Mouse (Mus musculus) lung, embryonic 14.5 days (tissue): ENCODE data around the gene Nmnat1. TPM values are rescaled to one million over a fixed set of nuclear protein-coding genes. Genes with fewer than 3 reads are reported as not detected.
A peak's percentile ranks its signal among the peaks of the same experiment; 100 is the strongest.

Experiments used
- ATAC-seq: fragments of 200-750 bp; cut with Nextera tagmentation; 2 replicates; pipeline ENCODE4 v1.8.0; 2017; ENCODE audit warnings: mild to moderate bottlenecking, moderate TSS enrichment, moderate library complexity; ENCODE audit not compliant: insufficient read depth
- DNase-seq: peaks from one replicate; pipeline ENCODE4 v3.0.0-alpha.2; 2015
- H3K27ac ChIP-seq: fragments of 300-500 bp; sonication (generic); 2 replicates; pipeline ENCODE4 v1.5.1; 2014; ENCODE audit warnings: low read depth, mild to moderate bottlenecking, moderate library complexity
- H3K27me3 ChIP-seq: fragments of 300-500 bp; sonication (generic); 2 replicates; pipeline ENCODE4 v1.6.1; 2014; ENCODE audit warnings: low read length, control low read depth; ENCODE audit not compliant: insufficient read depth
- H3K36me3 ChIP-seq: fragments of 300-500 bp; sonication (generic); 2 replicates; pipeline ENCODE4 v1.6.1; 2014; ENCODE audit warnings: control low read depth; ENCODE audit not compliant: insufficient read depth
- H3K4me1 ChIP-seq: fragments of 300-500 bp; sonication (generic); 2 replicates; pipeline ENCODE4 v1.6.1; 2014; ENCODE audit warnings: antibody characterized with exemption, control low read depth; ENCODE audit not compliant: insufficient read depth
- H3K4me2 ChIP-seq: fragments of 300-500 bp; sonication (generic); 2 replicates; pipeline ENCODE4 v1.6.1; 2014; ENCODE audit warnings: mild to moderate bottlenecking
- H3K4me3 ChIP-seq: fragments of 300-500 bp; sonication (generic); 2 replicates; pipeline ENCODE4 v1.5.1; 2014; ENCODE audit warnings: low read depth, low read length
- H3K9ac ChIP-seq: fragments of 300-500 bp; sonication (generic); 2 replicates; pipeline ENCODE4 v1.6.1; 2014
- H3K9me3 ChIP-seq: fragments of 300-500 bp; sonication (generic); 2 replicates; pipeline ENCODE4 v1.6.1; 2016; ENCODE audit warnings: low read depth, low read length, control low read depth
- CTCF ChIP-seq: IDR thresholded peaks from 2 replicates; pipeline ENCODE4 v1.5.1; 2016; ENCODE audit warnings: antibody characterized with exemption, low read depth
- WGBS: fragments of 180-500 bp; shearing (Covaris S2); extraction: QIAGEN DNeasy Blood & Tissue Kit; methylation state at CpG from one replicate; pipeline ENCODE4 v1.1.7; 2014; 5-methylcytosine and 5-hydroxymethylcytosine counted together
- polyA plus RNA-seq: library from polyadenylated mRNA; unstranded; fragments of >200 nt; fragmentation: Nextera tagmentation; extraction: Ambion mirVana; gene quantifications from 2 replicates; pipeline ENCODE4 v1.2.1, GENCODE M21; 2014

Gene Nmnat1
- polyA plus RNA-seq, 1 experiment from 2014 or later = 12.5 TPM

- peak overlapping the region; percentile 94 for H3K9ac ChIP-seq
- H3K4me3 ChIP-seq = peak overlapping the region; percentile 98
- no peak for ATAC-seq
- peak overlapping the region; percentile 66 for H3K4me2 ChIP-seq
- no peaks in the 10 kb centered on the region for H3K4me1 ChIP-seq
- 0 out of 2 replicates have a peak, but pooled peaks cover 4% of the 10 kb centered on the region for H3K36me3 ChIP-seq
- TF ChIP-seq CTCF = no peak
- 1% methylated on average over 9 of the region's 9 CpGs for WGBS
- no peaks in the 10 kb centered on the region for H3K9me3 ChIP-seq
- H3K27ac ChIP-seq = no peak overlapping the region
- peak; percentile 30 for DNase-seq
- no peaks in the 10 kb centered on the region for H3K27me3 ChIP-seq
These were observed 60.2 kb downstream of the Nmnat1 start for GRCm38 (mm10) chr4:149424755-149425154.

GRCm38 (mm10) chr4:149417854-149418365 lies 67.1 kb downstream of the Nmnat1 start:
- no peak for ATAC-seq

More at GRCm38 (mm10) chr4:149417854-149418365, 67.1 kb downstream of the Nmnat1 start:
- 71% methylated on average over 5 of the region's 5 CpGs for WGBS
- Histone ChIP-seq H3K27me3 (no peaks in the 10 kb centered on the region), H3K4me3 (no peak overlapping the region), H3K4me1 (0 out of 2 replicates have a peak, but pooled peaks cover 4% of the 10 kb centered on the region), H3K4me2 (no peak overlapping the region), H3K36me3 (0 out of 2 replicates have a peak, but pooled peaks cover 4% of the 10 kb centered on the region), H3K9me3 (no peaks in the 10 kb centered on the region), H3K27ac (no peak overlapping the region), H3K9ac (no peak overlapping the region)
- DNase-seq = no peak
- TF ChIP-seq CTCF = no peak

Other genes with a start within 250 kb of the Nmnat1 start
- gene Kif1b, start 177.5 kb downstream of the Nmnat1 start, polyA plus RNA-seq = 38.9 and 39.7 TPM in 2 replicates
- 40.0 and 41.3 TPM in 2 replicates for gene Ube4b, start 58.5 kb downstream of the Nmnat1 start, polyA plus RNA-seq
- gene Rbp7, start 30.2 kb downstream of the Nmnat1 start, polyA plus RNA-seq = 1.4 and 1.7 TPM in 2 replicates
- gene Tmem274, start 7.8 kb downstream of the Nmnat1 start, polyA plus RNA-seq = 0.32 TPM in 1 of 2 replicates, not detected in the other
- 51.1 and 52.8 TPM in 2 replicates for gene Lzic, start within 50 bp of the Nmnat1 start, polyA plus RNA-seq
- gene Ctnnbip1, start 33.0 kb upstream of the Nmnat1 start, polyA plus RNA-seq = 65.3 and 65.4 TPM in 2 replicates
- gene Clstn1, start 101.3 kb upstream of the Nmnat1 start, polyA plus RNA-seq = 45.3 and 45.7 TPM in 2 replicates
- gene Pik3cd, start 217.4 kb upstream of the Nmnat1 start, polyA plus RNA-seq = 4.9 and 5.5 TPM in 2 replicates